ENCODE assay signal across 26 mouse cellular contexts in genomic region chr9:108251877-108252276, GRCm38 (mm10). TPM values are rescaled to one million over a fixed set of nuclear protein-coding genes. Genes with fewer than 3 reads are reported as not detected.
DNase-seq lines count a peak whose midpoint lies in the region; ATAC-seq and TF ChIP-seq lines count a peak whose summit lies in the region.
"Had no signal": no experiment of that assay in that cellular context is flagged by ENCODE, and none has a peak within 500 bp of the region (broad histone marks: within the 10 kb centered on the region; RNA-seq: fewer than 3 reads in every experiment).

No protein-coding gene starts in this region.

- H3K9ac ChIP-seq in heart, adult 2 months (ENCODE audit: low read depth, low read length), result no peak overlapping the region
- H3K9ac ChIP-seq: forebrain, embryonic 13.5 days; limb, embryonic 13.5 days; liver, embryonic 13.5 days; midbrain, embryonic 13.5 days had no signal

- intact Hi-C loops in heart, adult 2 months (cut with DNase I), result loop anchor here (2.0 kb wide), 1 partner anchor 17 kb away; no protein-coding TSS in a partner anchor
- intact Hi-C loops in gastrocnemius, adult 2 months (cut with DNase I), result no loop called here
- intact Hi-C loops in heart, postnatal 14 days (cut with DNase I), result no loop called here

- H3K36me3 ChIP-seq in heart, adult 2 months (ENCODE audit: control insufficient read depth, insufficient read depth, low read length), result peaks cover 24% of the 10 kb centered on the region

- DNase-seq in heart, adult 2 months, result peak in 1 of 2 experiments; percentile 72
- DNase-seq in heart, adult 8-10 months (ENCODE audit: low spot score), result no peak
- DNase-seq in adrenal gland, postnatal 10 days, result peak; percentile 66
- DNase-seq in gastrocnemius, adult 2 months, result peak; percentile 81
- DNase-seq in heart, postnatal 14 days, result peak; percentile 51 to 68
- no peak for DNase-seq in liver
- no peak for DNase-seq in left cerebral cortex, adult 9 months (ENCODE audit: low spot score in 2 of 2)
- DNase-seq: B cell, adult 2 months; cerebellum, adult 18-20 months; cerebellum, postnatal 25 days; embryo, embryonic 11 days; kidney, postnatal 25 days; liver, embryonic 13.5 days; lung, adult 2 months; right cerebral cortex, postnatal 25 days; thymus, postnatal 14 days had no signal

- H3K27me3 ChIP-seq in heart, adult 2 months (ENCODE audit: control insufficient read depth, insufficient read depth, low read length), result no peaks in the 10 kb centered on the region
- H3K27me3 ChIP-seq: CH12.LX; forebrain, embryonic 13.5 days; limb, embryonic 13.5 days; liver, embryonic 13.5 days; megakaryocyte, embryonic 14.5 days; midbrain, embryonic 13.5 days; Patski had no signal

- TF ChIP-seq EP300 in heart, adult 2 months (IDR thresholded peaks at IDR 0.05; ENCODE audit: insufficient read depth, low read depth, low read length), result peak; percentile 85

- no peaks in the 10 kb centered on the region; the same call in none of the 2 replicates for H3K79me2 ChIP-seq in heart, adult 2 months (replicated peaks; ENCODE audit: control insufficient read depth, insufficient read depth, low read length)

- H3K4me1 ChIP-seq in heart, adult 2 months (ENCODE audit: control insufficient read depth, insufficient read depth, low read length), result peaks cover 5% of the 10 kb centered on the region
- H3K4me1 ChIP-seq: forebrain, embryonic 13.5 days; limb, embryonic 13.5 days; liver, embryonic 13.5 days; midbrain, embryonic 13.5 days had no signal

- ATAC-seq in inflammation-experienced regulatory T-cells, adult 6 months, result no peak
- ATAC-seq: forebrain, embryonic 13.5 days; hindbrain, embryonic 16.5 days; intestine, embryonic 16.5 days; midbrain, embryonic 13.5 days; Patski had no signal

- H3K27ac ChIP-seq in heart, adult 2 months, result peak overlapping the region; percentile 54
- H3K27ac ChIP-seq in gastrocnemius, adult 2 months, result peak overlapping the region; percentile 72
- H3K27ac ChIP-seq: forebrain, embryonic 13.5 days; hindbrain, embryonic 10.5 days; limb, embryonic 13.5 days; liver, embryonic 13.5 days; midbrain, embryonic 13.5 days had no signal

- no peak for TF ChIP-seq CTCF in heart, adult 2 months (IDR thresholded peaks at IDR 0.05)
- no peak for TF ChIP-seq CTCF in gastrocnemius, adult 2 months (IDR thresholded peaks at IDR 0.05)

- WGBS in heart, adult 2 months, result 78% methylated on average over 6 of the region's 6 CpGs

- H3K4me3 ChIP-seq in heart, adult 2 months, result no peak overlapping the region
- no peak overlapping the region for H3K4me3 ChIP-seq in gastrocnemius, adult 2 months
- H3K4me3 ChIP-seq: forebrain, embryonic 13.5 days; hindbrain, embryonic 10.5 days; limb, embryonic 13.5 days; liver, embryonic 13.5 days; megakaryocyte, embryonic 14.5 days; midbrain, embryonic 13.5 days had no signal

- no peak for TF ChIP-seq POLR2A in heart, adult 2 months (IDR thresholded peaks at IDR 0.05; ENCODE audit: insufficient read depth, low read depth, low read length)

RNA-seq across cellular contexts. Expression of gene Dag1, which starts 11.9 kb away (rescaled TPM):
- 100 to 1,000 TPM; 305 to 347 TPM for total RNA-seq in heart, adult 2 months (2021)
- 124 and 157 TPM in 2 replicates for polyA plus RNA-seq in heart, adult 2 months (2012; rRNA removed)
- 100 to 1,000 TPM; 291 to 330 (median 302) TPM for total RNA-seq in heart, adult 8-10 months (2022)
- total RNA-seq in adrenal gland, postnatal 10 days (2021), result 100 to 1,000 TPM; 168 to 192 TPM
- 100 to 1,000 TPM; 170 to 229 TPM for total RNA-seq in gastrocnemius, adult 2 months (2021)
- 100 to 1,000 TPM; 362 to 379 TPM for total RNA-seq in heart, postnatal 14 days (2021)
- 1 to 10 TPM; 1.6 to 3.2 (median 2.2) TPM for polyA plus RNA-seq in inflammation-experienced regulatory T-cells, adult 6 months (2017; shearing (Covaris generic))

RNA-seq across cellular contexts. Expression of gene Nicn1, which starts 38.4 kb away (rescaled TPM):
- 10 to 100 TPM; 21.0 to 21.5 TPM for total RNA-seq in heart, adult 2 months (2021)
- polyA plus RNA-seq in heart, adult 2 months (2012; rRNA removed), result 24.1 and 37.1 TPM in 2 replicates
- total RNA-seq in heart, adult 8-10 months (2022), result 10 to 100 TPM; 23.0 to 32.5 (median 28.5) TPM
- 10 to 100 TPM; 20.2 to 28.6 TPM for total RNA-seq in adrenal gland, postnatal 10 days (2021)
- 10 to 100 TPM in 1 of 2 experiments, 1 to 10 TPM in 1; 9.3 to 11.9 TPM for total RNA-seq in gastrocnemius, adult 2 months (2021)
- total RNA-seq in heart, postnatal 14 days (2021), result 10 to 100 TPM; 18.4 to 19.8 TPM
- polyA plus RNA-seq in inflammation-experienced regulatory T-cells, adult 6 months (2017; shearing (Covaris generic)), result 1 to 10 TPM; 1.2 to 2.6 (median 1.6) TPM

RNA-seq across cellular contexts. Expression of gene Amt, which starts 44.8 kb away (rescaled TPM):
- 1 to 10 TPM; 4.0 to 4.6 TPM for total RNA-seq in heart, adult 2 months (2021)
- polyA plus RNA-seq in heart, adult 2 months (2012; rRNA removed), result 4.8 and 9.2 TPM in 2 replicates
- 1 to 10 TPM; 3.8 to 6.5 (median 4.9) TPM for total RNA-seq in heart, adult 8-10 months (2022)
- 10 to 100 TPM in 1 of 2 experiments, 1 to 10 TPM in 1; 9.3 to 14.7 TPM for total RNA-seq in adrenal gland, postnatal 10 days (2021)
- total RNA-seq in gastrocnemius, adult 2 months (2021), result 1 to 10 TPM; 1.0 to 1.4 TPM
- 1 to 10 TPM; 5.4 to 7.0 TPM for total RNA-seq in heart, postnatal 14 days (2021)
- 1 to 10 TPM in 2 of 3 experiments, under 1 TPM in 1; 0.18 to 1.3 (median 1.1) TPM for polyA plus RNA-seq in inflammation-experienced regulatory T-cells, adult 6 months (2017; shearing (Covaris generic))

RNA-seq across cellular contexts. Expression of gene Rhoa, which starts 54.1 kb away (rescaled TPM):
- 100 to 1,000 TPM; 216 to 234 TPM for total RNA-seq in heart, adult 2 months (2021)
- 110 and 266 TPM in 2 replicates for polyA plus RNA-seq in heart, adult 2 months (2012; rRNA removed)
- total RNA-seq in heart, adult 8-10 months (2022), result 100 to 1,000 TPM; 196 to 229 (median 224) TPM
- total RNA-seq in adrenal gland, postnatal 10 days (2021), result 100 to 1,000 TPM; 352 to 357 TPM
- total RNA-seq in gastrocnemius, adult 2 months (2021), result 100 to 1,000 TPM in 1 of 2 experiments, 10 to 100 TPM in 1; 95.0 to 122 TPM
- total RNA-seq in heart, postnatal 14 days (2021), result 100 to 1,000 TPM; 250 to 262 TPM
- 100 to 1,000 TPM; 323 to 459 (median 386) TPM for polyA plus RNA-seq in inflammation-experienced regulatory T-cells, adult 6 months (2017; shearing (Covaris generic))

RNA-seq across cellular contexts. Expression of gene Tcta, which starts 54.1 kb away (rescaled TPM):
- total RNA-seq in heart, adult 2 months (2021), result 10 to 100 TPM; 50.5 to 52.8 TPM
- polyA plus RNA-seq in heart, adult 2 months (2012; rRNA removed), result 64.8 and 82.4 TPM in 2 replicates
- total RNA-seq in heart, adult 8-10 months (2022), result 10 to 100 TPM; 66.6 to 85.9 (median 81.5) TPM
- total RNA-seq in adrenal gland, postnatal 10 days (2021), result 10 to 100 TPM; 28.9 to 36.6 TPM
- total RNA-seq in gastrocnemius, adult 2 months (2021), result 10 to 100 TPM; 27.0 to 35.1 TPM
- total RNA-seq in heart, postnatal 14 days (2021), result 10 to 100 TPM; 25.4 to 25.5 TPM
- 10 to 100 TPM in 2 of 3 experiments, 1 to 10 TPM in 1; 9.6 to 17.6 (median 14.8) TPM for polyA plus RNA-seq in inflammation-experienced regulatory T-cells, adult 6 months (2017; shearing (Covaris generic))

Comparison
In these comparisons a context has a peak if more than half of its experiments do, and no peak if none do; other contexts are left out.
1. DNase-seq: peak in adrenal gland, postnatal 10 days (single experiment), gastrocnemius, adult 2 months (single experiment) and heart, postnatal 14 days (2 of 2); none in heart, adult 8-10 months (single experiment), liver (single experiment) and left cerebral cortex, adult 9 months (0 of 2).